Mouse (Mus musculus) common myeloid progenitor, adult 5-6 weeks (primary cell): ENCODE measurements around the gene U90926. TPM values are rescaled to one million over a fixed set of nuclear protein-coding genes. Genes with fewer than 3 reads are reported as not detected.

Experiments used
- ATAC-seq: replicated peaks from 2 replicates; pipeline ENCODE4 v1.8.0; 2016; ENCODE audit warnings: low read depth, mild to moderate bottlenecking, moderate TSS enrichment, inconsistent platforms; ENCODE audit not compliant: poor library complexity, severe bottlenecking
- total RNA-seq: library from RNA; stranded (forward); fragments of 200-1000, 187-1606 nt; gene quantifications from 2 replicates; pipeline ENCODE4 v1.2.3, GENCODE M21; 2017

The U90926 gene
- total RNA-seq, 1 experiment from 2014 or later = not detected

DNA sequence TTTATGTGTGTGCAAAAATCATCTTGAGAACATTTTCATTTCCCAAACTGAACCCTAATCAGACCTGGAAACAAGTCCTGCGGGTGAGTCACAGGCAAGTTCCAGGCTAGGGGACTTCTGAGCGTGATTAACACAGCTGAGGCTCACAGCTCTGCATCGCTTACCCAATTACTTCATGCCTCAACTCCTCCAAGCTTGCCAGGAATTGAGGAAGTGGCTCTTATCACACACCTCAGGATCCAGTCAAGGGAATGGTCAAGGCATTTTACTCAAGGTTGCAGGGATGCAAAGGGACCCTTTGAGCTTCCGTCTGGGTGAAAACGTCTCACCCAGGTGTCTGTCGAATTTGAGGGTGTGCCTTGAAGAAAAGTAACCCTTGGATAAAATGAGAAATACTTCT is 4.6 kb upstream of the U90926 start:
- peak; percentile 39; the same call in 1 of the 2 replicates for ATAC-seq

DNA sequence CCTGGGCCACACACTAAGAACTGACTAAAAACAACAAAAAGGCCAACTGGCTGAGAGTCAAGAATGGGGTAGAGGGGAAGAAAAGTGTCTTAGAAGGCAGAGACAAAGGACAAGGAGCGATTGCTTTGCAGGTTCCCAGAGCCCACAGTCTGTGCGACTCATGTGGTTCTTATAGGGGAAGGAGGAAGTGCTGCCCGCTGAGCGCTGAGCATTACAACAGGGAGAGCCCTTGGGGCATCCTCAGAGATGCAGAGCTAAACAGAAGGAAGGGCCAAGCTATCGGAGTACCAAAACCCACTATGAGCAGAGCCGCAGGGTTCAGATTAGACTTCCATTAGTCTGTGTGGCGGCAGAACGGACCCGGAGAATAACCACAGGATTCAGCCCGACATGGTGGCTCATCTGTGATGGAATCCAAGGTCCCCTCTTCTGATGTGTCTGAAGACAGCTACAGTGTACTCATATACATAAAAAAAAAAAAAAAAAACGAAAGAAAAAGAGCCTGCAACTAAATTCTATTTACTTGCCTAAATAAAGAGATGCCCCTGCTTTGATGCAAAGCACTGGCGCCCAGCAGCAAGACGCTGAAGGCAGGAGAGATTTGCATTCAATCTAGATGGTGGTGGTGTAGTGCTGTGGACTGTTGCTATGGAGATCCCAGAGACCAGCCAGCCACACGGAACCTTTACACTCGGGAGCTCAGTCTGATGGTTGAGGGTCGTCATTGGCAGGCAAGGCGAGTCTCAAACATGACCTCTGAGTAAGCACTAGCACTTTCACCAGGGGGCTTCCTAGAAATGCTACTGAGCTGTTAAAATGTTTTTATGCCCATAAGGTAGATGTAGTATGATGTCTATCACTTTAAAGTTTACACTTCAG is 3.9 kb upstream of the U90926 start:
- peak; percentile 62 for ATAC-seq

DNA sequence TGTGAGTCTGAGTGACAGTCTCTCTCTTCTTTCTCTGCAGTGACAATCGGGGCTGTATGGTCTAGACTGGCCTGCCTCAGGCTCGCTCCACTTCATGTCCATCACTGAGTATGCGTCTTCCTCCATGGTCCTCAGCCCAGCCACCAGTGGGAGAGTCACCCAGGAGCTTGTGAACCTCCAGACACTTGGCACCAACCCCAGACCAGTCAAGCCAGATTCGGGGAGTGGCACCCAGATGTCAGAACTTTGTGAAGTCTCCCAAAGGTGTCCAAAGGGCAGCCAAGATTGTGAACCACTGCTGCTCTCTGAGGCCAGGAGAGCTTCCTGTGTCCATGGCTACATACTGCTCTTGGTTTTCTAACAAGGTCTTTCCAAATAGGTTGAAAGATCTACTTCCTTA is 3.0 kb downstream of the U90926 start:
- no peak for ATAC-seq

DNA sequence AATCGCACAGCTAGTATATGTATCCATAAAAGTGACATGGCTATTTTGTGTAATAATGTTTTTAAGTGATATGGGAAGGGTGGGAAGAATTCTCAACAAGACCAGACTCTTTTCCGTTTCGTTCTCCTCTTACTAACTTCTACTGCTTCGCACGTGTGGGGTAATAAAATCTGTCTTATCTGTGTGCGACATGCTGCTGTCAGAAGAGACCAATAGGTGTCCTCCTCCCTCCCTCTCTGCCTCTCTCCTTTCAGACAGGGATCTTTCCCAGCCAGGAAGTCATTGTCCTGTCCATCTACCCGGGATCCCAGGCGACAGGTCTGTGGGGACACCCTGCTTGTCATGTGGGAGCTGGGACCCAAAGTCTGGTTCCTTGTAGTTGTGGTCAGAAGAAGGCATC is 5.0 kb downstream of the U90926 start:
- ATAC-seq = no peak

DNA sequence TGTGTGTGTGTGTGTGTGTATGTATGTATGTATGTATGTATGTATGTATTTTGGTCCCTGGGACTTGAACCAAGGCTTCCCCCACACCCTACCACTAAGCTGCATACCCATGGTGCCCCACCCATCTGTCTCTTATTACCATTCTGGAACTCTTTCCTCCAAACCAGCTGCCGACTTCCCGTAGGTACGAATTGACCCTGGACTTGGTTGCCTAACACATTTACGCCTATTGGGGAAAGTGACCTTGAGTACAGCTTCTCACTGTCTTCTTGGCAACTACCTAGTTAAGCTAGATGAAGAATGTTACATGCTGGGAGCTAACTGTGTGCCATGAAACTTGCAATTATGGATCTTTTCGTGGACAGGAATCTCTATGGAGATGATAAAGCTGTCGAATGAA is 9.1 kb downstream of the U90926 start:
- no peak for ATAC-seq

DNA sequence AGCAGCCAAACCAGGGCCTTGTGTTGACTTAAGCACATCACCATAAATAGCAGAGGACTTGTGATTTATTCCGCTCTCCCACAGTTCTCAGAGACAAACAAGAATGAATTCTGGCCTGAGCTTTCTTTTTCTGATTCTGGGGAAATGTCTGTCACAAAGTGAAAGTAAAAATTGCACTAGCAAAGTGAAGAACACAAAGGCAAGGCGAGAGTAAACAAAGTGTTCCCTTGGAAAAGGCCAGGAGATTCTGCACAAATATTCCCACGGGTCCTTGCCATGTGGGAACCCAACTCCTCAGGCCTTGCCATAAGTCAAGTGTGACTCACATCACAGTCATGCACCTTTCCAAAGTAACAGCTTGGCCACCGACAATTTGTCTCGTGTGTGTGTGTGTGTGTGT is 9.5 kb downstream of the U90926 start:
- no peak for ATAC-seq

DNA sequence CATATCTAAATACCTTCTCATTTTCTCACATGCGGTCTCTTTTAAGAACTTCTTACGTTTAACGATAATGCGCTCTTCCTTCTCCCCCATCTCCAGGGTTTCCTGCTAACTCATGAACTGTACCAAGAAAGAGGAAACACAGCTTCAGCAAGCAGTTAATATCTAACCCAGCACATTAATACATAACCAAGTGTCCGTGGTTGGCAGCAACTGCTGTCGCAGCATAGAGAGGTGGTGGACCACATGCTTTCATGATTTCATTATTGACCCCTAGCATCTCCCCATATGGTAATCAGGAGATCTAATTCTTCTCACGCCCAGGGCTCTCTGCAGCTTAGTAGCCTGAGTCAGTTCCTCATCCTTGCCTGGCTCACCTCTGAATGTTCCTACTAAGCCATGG is 10.0 kb downstream of the U90926 start:
- ATAC-seq = peak; percentile 82

DNA sequence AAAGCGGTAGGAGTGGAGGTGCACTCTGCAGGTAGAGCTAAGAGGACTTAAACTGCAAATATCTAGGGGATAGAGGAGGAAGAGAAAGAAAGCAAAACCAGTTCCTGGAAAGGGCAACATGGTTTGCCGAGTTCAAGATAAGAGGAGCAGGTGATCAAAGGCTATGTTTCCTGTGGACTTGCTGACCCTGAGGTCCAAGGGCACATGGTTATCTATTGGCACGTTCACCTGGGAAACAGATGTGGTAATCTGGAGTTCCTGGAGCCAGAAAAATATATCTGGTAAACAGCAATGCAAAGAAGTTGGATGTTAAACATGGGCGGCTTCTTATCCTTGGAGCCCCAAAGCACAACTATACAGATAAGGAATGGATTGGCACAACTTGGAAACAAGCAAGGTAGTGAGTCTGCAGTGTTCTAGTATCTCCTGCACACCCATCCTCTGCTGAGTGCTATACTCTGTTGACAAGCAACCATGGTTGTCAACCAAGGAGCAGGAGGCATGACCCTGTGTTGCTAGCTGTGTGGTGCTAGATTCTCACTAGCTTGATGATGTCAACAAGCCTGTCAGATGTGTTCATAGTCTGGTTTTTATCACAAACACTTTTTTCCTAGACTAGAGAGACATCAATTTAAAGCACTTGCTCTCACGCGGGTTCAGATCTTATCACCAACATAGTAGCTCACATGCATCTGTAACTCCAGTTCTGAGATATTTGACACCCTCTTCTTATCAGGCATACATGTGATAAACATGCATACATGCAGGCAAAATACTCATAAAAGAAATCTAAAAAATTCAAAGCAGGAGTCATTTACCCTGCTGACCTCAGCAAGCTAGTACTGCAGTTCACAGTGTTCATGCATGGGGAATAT is 10.8 kb downstream of the U90926 start:
- ATAC-seq = peak; percentile 42

DNA sequence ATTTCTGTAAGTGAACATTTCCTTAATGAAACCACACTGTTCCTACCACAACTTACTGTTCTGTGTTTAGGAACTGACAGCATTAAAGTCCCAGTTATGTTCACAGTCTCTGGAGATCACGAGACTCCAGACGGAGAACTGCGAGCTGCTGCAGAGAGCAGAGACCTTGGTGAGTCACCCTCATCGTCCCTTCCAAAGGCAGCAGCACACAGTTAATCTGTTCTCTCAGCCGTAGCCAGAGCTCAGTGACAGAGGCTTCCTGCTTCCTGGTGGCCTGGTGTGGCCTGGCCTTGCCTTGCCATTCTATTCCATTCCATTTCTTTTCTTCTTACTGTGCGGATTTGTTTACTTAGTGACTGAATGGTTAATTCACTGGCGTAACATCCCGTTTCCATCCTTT is 16.9 kb downstream of the U90926 start:
- no peak for ATAC-seq

DNA sequence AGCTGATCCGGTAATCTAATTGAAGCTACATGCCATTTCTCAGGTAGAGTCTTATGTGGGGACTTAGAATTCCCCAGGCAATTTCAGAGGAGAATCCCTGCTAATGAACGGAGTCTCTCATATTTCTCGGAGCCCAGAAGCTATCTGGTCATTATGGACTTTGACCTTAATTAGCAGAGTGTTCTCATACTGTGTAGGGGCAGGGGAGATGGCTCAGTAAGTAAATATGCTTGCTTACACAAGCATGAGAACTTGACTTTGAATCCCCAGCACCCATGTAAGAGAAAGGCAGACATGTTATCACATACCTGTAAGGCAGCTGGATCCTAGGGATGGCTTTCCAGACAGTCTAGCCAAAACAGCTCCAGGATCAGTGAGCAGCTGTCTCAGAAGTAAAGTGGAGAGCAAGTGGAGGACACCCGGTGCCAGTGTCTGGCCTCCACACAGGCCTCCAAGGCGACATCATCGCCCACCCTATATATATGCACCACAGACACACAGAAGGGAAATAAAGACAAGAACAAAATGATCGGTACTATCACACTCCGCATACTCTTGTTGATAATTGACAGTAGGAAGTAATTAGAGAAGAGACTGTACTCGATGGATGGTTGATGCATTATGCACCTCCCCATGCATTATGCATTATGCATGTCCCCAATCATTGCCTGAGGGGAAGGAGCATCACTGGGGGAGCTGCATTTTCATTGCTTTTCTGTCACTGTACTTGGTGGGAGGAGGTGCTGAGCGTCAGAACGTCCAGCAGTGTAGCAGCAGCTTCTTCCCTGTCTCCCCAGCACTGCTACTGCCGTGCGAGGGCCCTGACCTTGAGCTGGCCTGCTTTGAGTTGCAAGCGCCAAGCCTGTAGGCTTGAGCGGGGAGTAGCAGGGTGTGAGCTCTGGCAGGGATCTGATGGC is 18.1 kb downstream of the U90926 start:
- no peak for ATAC-seq

DNA sequence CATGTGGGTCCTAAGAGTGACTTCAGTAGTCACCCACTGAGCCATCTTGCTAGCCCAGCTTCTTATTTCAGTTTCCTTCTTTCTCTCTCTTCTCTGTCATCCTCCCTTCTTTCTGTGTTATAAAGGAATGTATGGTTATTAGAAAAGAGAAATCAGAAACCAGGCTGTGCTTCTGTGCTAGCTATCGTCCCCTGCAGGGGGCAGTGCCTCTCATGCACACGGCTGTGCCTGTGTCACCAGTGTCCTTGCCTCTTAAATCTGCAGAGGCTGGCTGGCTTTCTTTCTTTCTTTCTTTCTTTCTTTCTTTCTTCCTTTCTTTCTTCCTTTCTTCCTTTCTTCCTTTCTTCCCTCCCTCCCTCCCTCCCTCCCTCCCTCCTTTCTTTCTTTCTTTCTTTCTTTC is 19.5 kb downstream of the U90926 start:
- peak; percentile 90 for ATAC-seq

DNA sequence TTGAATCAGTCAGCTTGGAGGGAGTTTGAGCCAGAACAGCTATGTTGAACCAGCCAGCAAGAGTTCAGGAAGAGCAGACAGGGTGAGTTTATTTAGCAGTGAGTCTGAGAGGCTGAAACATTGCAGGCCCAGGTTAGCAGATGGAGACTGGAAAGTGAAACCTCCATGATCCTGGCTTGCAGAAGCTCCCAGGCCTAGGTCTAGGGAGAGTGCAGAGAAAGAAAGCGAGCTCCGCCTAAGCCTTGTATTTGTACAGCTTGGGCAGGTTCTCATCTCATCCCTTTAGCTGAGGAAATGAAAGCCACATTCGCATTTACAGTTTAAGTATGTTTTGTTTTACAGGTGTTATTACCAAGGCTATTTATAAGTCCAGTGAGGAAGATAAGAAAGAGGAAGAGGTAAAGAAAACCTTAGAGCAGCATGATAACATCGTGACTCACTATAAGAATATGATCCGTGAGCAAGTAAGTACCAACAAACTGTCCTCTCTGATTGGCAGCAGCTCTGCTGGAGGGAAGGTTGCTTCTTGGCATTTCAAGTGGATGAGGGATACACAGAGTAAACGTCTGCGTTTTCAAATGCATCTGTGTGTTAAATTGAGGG is 26.2 kb downstream of the U90926 start:
- ATAC-seq = no peak

DNA sequence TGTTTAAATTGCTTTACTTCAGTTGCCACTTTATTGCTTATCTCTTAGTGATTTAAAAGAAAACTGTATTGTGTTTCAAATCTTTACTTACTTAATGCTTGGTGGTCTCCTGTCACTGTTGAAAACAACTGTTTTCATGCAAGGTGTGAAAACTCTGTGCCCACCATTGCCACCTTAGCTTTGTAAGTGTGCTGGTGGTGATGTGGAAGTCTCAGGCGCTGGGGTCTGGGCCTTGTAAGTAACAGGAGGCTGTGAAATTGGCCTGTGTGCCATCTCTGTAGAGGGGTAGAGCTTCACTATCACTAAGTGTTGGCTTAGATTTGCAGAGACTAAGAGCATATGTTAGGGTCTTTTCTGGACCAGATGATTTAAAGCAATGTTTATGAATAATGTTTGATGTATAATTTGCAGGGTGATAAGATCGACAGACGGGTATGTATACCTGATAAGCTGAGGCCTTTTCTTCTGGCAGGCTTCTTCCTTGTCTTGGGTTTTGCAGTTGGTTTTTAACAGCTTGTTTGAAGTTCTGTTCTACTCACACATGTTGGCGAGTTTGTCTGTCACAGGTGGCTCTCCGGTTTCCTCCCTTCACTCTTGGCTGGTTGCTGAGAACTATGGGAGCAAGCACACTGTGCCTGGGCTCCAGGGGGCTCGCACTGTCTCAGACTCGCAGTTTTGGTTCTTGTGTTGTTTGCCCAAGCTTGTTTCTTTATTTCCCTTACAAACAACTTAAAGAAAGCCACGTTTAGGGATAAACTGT is 32.0 kb downstream of the U90926 start:
- ATAC-seq = no peak

DNA sequence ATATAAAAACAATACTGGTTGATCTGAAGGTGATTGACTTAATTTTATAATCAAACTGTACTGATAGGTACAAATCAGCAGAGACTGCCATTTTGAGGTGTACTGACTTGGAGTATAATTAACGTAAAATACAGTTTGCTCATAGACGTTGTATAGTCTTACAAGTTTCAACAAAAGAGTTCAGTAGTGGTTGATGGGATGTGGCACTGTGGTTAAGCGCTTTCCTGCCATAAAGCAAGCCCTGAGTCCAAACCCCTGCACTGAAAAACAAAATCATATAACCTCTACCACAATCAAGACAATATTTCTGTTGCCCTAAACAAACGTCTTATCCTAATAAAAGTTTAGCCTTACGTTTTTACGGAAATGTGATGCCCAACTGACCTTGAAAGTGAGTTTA is 49.2 kb downstream of the U90926 start:
- peak; percentile 72 for ATAC-seq

Other genes with a start within 250 kb of the U90926 start
- gene Odaph, start 227.9 kb downstream of the U90926 start, total RNA-seq = not detected in 2 replicates
- 0.39 and 3.8 TPM in 2 replicates for gene Cdkl2, start 171.5 kb downstream of the U90926 start, total RNA-seq
- 120 and 126 TPM in 2 replicates for gene G3bp2, start 131.7 kb downstream of the U90926 start, total RNA-seq
- 24.9 and 25.6 TPM in 2 replicates for gene Uso1, start 77.5 kb downstream of the U90926 start, total RNA-seq
- not detected in 2 replicates for gene Ppef2, start 40.9 kb upstream of the U90926 start, total RNA-seq
- gene Naaa, start 62.8 kb upstream of the U90926 start, total RNA-seq = 3.4 and 8.2 TPM in 2 replicates
- 75.4 and 86.8 TPM in 2 replicates for gene Sdad1, start 95.1 kb upstream of the U90926 start, total RNA-seq
- gene Cxcl9, start 112.7 kb upstream of the U90926 start, total RNA-seq = 0.09 TPM in 1 of 2 replicates, not detected in the other
- gene Art3, start 116.4 kb upstream of the U90926 start, total RNA-seq = not detected in 2 replicates
- 2.2 and 3.2 TPM in 2 replicates for gene Cxcl10, start 133.5 kb upstream of the U90926 start, total RNA-seq
- 71.8 and 82.3 TPM in 2 replicates for gene Nup54, start 219.8 kb upstream of the U90926 start, total RNA-seq